Mouse (Mus musculus): ENCODE results near the gene Il11ra1.

GRCm38 (mm10) chr4:41754797-41755337, 55.1 kb downstream of the Il11ra1 start, which contains the start of gene Galt:
- TF ChIP-seq CTCF (IDR thresholded peaks at IDR 0.05; ENCODE audit: control insufficient read depth, insufficient read depth, insufficient read length) (no peak), MYOD1 (IDR thresholded peaks at IDR 0.05; ENCODE audit: control insufficient read depth, insufficient read length, low read depth) (no peak), USF1 (IDR thresholded peaks at IDR 0.05; ENCODE audit: low read depth) (no peak), MAX (IDR thresholded peaks at IDR 0.05) (no peak), MYOG (IDR thresholded peaks at IDR 0.05; ENCODE audit: control insufficient read depth, extremely low read depth, insufficient read length) (no peak)

Measured in C2C12 (cell line).